Mouse (Mus musculus) adipose tissue, adult 10 weeks (tissue): ENCODE results near the gene Tada2a. TPM values are rescaled to one million over a fixed set of nuclear protein-coding genes. Genes with fewer than 3 reads are reported as not detected.

Source experiments
- polyA plus RNA-seq: library from polyadenylated mRNA; stranded (reverse); fragments of 350-450 nt; fragmentation: Illumina TruSeq; extraction: RNeasy Lipid Tissue Mini Kit (QIAGEN cat#74804); gene quantifications from one replicate; pipeline ENCODE4 v1.2.3, GENCODE M21; 2014; ENCODE audit warnings: low read depth, low replicate concordance

Tada2a gene
- 18.8 TPM for polyA plus RNA-seq

DNA sequence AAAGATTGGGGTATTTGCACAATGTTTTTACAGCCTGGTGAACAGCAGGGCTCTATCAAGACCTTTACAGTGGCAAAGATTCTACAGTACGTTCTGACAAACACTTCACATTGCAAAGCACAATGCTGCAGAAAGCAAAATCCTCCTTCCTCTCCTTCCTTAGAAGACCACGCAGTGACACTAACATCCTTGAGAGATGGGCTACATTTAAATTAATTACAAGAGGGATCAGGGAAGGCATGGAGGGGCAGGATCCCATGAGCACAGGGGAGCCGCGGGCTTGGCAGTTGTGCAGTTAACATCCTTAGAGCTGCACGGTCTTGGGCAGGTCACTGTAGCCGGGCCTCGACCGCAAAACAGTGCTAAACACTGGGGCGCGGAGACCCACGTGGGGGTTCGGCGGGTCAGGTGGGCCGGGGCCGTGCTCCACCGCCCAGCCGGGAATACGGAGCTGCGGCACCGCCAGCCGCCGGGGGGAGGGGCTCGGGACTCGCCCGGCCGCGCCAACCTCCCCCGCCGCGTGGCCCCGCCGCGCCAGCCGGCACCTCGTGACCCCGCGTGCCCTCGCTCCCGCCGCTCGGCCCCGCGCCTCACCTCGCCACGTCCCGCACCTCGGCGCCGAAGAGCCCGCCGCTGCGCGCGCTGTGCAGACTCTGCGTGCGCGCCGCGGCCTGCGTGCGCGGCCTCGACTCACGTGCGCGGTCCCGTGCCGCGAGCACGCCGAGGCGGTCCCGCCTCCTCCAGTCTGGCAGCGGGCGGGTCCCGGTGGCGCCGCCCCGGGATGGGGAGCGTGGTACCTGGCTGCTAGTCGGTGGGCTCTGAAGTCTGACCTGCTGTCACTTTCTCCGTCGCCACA, at the start of gene Tada2a, which contains the start of gene Acaca:
Tada2a (minus strand) TSS at position 658 of the 856 bp plus-strand sequence.
Acaca (plus strand) TSS at position 730 of the 856 bp plus-strand sequence.

DNA sequence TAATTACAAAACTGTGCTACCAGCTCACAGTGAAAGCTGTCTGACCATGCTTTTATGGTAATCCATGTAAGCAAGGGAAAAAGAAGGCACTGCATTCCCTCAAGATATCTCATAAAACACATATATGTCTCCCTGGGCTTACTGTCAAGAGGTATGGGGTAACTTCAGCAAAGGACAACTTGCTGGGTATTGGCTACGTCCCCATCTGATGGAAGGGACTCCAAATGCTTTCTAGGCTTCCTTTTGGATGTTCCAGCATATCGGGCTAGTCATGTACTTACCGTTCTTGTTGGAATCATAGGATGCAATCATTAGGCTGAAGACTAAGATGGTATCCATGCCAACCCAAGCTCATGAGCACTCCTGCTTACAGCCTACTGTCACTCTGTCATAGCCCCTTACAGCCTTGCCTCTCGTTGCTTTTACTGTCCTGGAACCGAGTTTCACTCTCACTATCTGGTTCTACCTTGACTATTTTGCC, 37.7 kb upstream of the Tada2a start, which contains the start of gene Gm11437:
Gm11437 (minus strand) TSS at position 431 of the 481 bp plus-strand sequence.

DNA sequence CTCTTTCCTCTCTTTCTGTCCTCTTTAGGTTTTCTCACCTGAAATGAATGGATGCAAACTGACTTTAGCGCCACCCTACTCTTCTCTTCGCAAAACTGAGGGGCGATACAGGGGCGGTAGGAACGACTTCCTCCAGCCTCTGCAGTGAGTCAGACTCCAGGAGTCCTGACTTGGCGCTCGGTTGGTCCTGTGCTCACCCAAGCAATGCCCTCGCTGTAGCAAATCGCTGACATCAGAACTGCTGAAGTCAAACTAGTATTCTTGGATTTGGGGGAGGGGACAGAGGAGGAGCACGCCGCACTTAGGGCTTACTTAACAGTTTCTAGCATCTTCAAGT, 60.4 kb downstream of the Tada2a start, which contains the start of gene Dusp14:
Dusp14 (minus strand) TSS at position 228 of the 337 bp plus-strand sequence.

Other genes with a start within 250 kb of the Tada2a start
- 21.3 TPM for gene Ddx52, start 187.5 kb downstream of the Tada2a start, polyA plus RNA-seq
- gene Synrg, start 165.2 kb downstream of the Tada2a start, polyA plus RNA-seq = 24.0 TPM
- gene Dusp14, start 60.3 kb downstream of the Tada2a start, polyA plus RNA-seq = 6.6 TPM
- gene Acaca, start 72 bp upstream of the Tada2a start, polyA plus RNA-seq = 58.5 TPM
- not detected for gene Gm11437, start 37.9 kb upstream of the Tada2a start, polyA plus RNA-seq